Mouse (Mus musculus) intestine, postnatal 0 days (tissue): ENCODE data around the gene Xpnpep2. TPM values are rescaled to one million over a fixed set of nuclear protein-coding genes. Genes with fewer than 3 reads are reported as not detected.

Experiments used
- ATAC-seq: fragments of 200-750 bp; cut with Nextera tagmentation; 2 replicates; pipeline ENCODE4 v1.8.0; 2017; ENCODE audit warnings: mild to moderate bottlenecking, moderate TSS enrichment, moderate library complexity
- H3K27ac ChIP-seq: fragments of 300-500 bp; sonication (generic); 2 replicates; pipeline ENCODE4 v1.5.1; 2014; ENCODE audit warnings: mild to moderate bottlenecking, low read depth, low read length, moderate library complexity
- H3K27me3 ChIP-seq: fragments of 300-500 bp; sonication (generic); replicated peaks from 2 replicates; pipeline ENCODE4 v1.6.1; 2014; ENCODE audit warnings: low read length, mixed read lengths; ENCODE audit not compliant: control insufficient read depth, insufficient read depth
- H3K36me3 ChIP-seq: fragments of 300-500 bp; sonication (generic); 2 replicates; pipeline ENCODE4 v1.6.1; 2014; ENCODE audit warnings: mild to moderate bottlenecking, moderate library complexity; ENCODE audit not compliant: control insufficient read depth, insufficient read depth
- H3K4me1 ChIP-seq: fragments of 300-500 bp; sonication (generic); replicated peaks from 2 replicates; pipeline ENCODE4 v1.6.1; 2014; ENCODE audit warnings: antibody characterized with exemption, low read length, mixed read lengths; ENCODE audit not compliant: control insufficient read depth, insufficient read depth
- H3K4me2 ChIP-seq: fragments of 300-500 bp; sonication (generic); replicated peaks from 2 replicates; pipeline ENCODE4 v1.6.1; 2014; ENCODE audit warnings: low read depth, mild to moderate bottlenecking, moderate library complexity
- H3K4me3 ChIP-seq: fragments of 300-500 bp; sonication (generic); 2 replicates; pipeline ENCODE4 v1.5.1; 2014; ENCODE audit warnings: low read depth, low read length
- H3K9ac ChIP-seq: fragments of 300-500 bp; sonication (generic); 2 replicates; pipeline ENCODE4 v1.6.1; 2014; ENCODE audit warnings: mild to moderate bottlenecking, low read depth, low read length
- H3K9me3 ChIP-seq: fragments of 300-500 bp; sonication (generic); 2 replicates; pipeline ENCODE4 v1.6.1; 2016; ENCODE audit warnings: mixed run types; ENCODE audit not compliant: control insufficient read depth
- CTCF ChIP-seq: sonication (generic); IDR thresholded peaks from 2 replicates; pipeline ENCODE4 v1.5.1; 2016; ENCODE audit warnings: low read depth, mild to moderate bottlenecking, control low read depth, antibody characterized with exemption, moderate library complexity
- WGBS: fragments of 180-500 bp; shearing (Covaris S2); extraction: QIAGEN DNeasy Blood & Tissue Kit; methylation state at CpG from one replicate; pipeline ENCODE4 v1.1.7; 2014; 5-methylcytosine and 5-hydroxymethylcytosine counted together
- polyA plus RNA-seq: library from polyadenylated mRNA; unstranded; fragments of >200 nt; fragmentation: Nextera tagmentation; extraction: Ambion mirVana; gene quantifications from 2 replicates; pipeline ENCODE4 v1.2.1, GENCODE M21; 2015

Gene Xpnpep2
- polyA plus RNA-seq, 1 experiment from 2014 or later = 4.4 TPM

DNA sequence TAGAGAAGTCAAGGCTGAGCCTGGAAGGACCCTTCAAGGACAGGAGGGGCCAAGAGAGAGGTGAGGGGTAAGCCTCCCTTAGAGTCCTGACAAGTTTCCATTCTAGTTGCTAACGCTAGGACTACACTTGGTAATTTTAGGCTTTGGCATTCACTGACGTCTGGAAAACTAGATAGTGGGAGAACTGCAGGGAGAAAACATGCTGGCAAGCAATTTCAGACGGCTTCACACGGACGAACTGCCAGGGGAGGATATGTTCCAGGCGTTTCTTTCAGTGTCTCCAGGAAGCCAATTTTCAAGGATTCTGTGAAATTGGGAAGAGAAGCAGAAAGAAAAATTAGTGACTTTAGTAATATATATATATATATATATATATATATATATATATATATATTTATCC, 73.3 kb downstream of the Xpnpep2 start:
- Histone ChIP-seq H3K36me3 (peaks cover 12% of the 10 kb centered on the region; the same call in 1 of the 2 replicates), H3K4me3 (no peak overlapping the region), H3K4me2 (no peak overlapping the region), H3K27ac (no peak overlapping the region), H3K9me3 (no peaks in the 10 kb centered on the region), H3K27me3 (no peaks in the 10 kb centered on the region), H3K4me1 (no peaks in the 10 kb centered on the region), H3K9ac (no peak overlapping the region)
- ATAC-seq = no peak
- 85% methylated on average over 6 of the region's 6 CpGs for WGBS
- TF ChIP-seq CTCF = no peak

DNA sequence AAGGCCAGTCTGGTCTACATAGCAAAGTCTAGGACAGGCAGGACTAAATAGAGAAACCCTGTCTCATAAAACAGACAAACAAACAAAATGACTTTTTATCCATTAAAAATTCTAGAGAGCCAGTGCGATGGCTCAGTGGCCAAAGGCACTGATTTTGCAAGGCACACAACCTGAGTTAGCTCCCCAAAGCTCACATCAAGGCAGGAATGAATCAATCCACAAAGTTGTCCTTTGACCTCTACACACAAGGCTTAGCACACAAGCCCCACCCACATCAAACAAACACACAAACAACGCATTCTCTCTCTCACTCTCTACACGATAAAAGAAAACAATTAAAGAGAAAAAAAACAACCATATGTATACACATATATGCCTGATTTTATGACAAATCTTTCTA, 76.2 kb downstream of the Xpnpep2 start:
- Histone ChIP-seq H3K9ac (no peak overlapping the region), H3K4me2 (no peak overlapping the region), H3K27me3 (no peaks in the 10 kb centered on the region), H3K36me3 (peaks cover 7% of the 10 kb centered on the region; the same call in 1 of the 2 replicates), H3K4me1 (no peaks in the 10 kb centered on the region), H3K4me3 (no peak overlapping the region), H3K9me3 (no peaks in the 10 kb centered on the region), H3K27ac (no peak overlapping the region)
- WGBS = 67% methylated on average over 3 of the region's 3 CpGs
- TF ChIP-seq CTCF = no peak
- ATAC-seq = no peak

Other genes starting within 250 kb of the Xpnpep2 start
- gene Smarca1, start 215.8 kb upstream of the Xpnpep2 start, polyA plus RNA-seq = 7.5 and 8.9 TPM in 2 replicates
- 7.6 and 8.4 TPM in 2 replicates for gene Ocrl, start 196.3 kb upstream of the Xpnpep2 start, polyA plus RNA-seq
- gene Apln, start 73.9 kb upstream of the Xpnpep2 start, polyA plus RNA-seq = 3.5 and 4.0 TPM in 2 replicates
- 1.5 and 2.1 TPM in 2 replicates for gene Sash3, start 37.7 kb downstream of the Xpnpep2 start, polyA plus RNA-seq
- 11.7 and 14.9 TPM in 2 replicates for gene Zdhhc9, start 100.2 kb downstream of the Xpnpep2 start, polyA plus RNA-seq
- gene Utp14a, start 148.1 kb downstream of the Xpnpep2 start, polyA plus RNA-seq = 8.4 and 9.5 TPM in 2 replicates
- gene Bcorl1, start 232.6 kb downstream of the Xpnpep2 start, polyA plus RNA-seq = 1.6 and 1.9 TPM in 2 replicates